Mouse (Mus musculus): ENCODE data around the gene Chd2.

DNA sequence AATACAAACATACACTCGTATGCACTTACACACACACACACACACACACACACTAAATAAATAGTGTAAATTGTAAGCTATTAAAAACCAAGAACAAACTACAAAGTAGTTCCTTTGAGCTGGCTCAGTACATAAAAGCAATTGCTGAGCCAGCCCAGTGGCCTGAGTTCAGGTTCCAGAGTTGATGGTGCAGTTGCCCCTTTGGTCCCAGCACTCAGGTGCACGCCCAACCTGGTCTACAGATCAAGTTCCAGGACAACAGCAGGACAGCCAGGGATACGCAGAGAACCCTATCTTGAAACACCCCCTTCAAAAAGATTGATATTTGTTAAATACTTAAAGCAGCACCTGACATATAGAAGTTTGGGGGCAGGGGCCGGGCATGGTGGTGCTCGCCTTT lies 49.1 kb upstream of the Chd2 start:
- no peak for TF ChIP-seq CTCF (IDR thresholded peaks at IDR 0.05; ENCODE audit: extremely low read depth, insufficient read length, insufficient replicate concordance, low read depth, low read length)
- TF ChIP-seq POLR2A (IDR thresholded peaks at IDR 0.05; ENCODE audit: low read depth, low read length) = no peak

All from small intestine, adult 2 months (tissue).